Mouse (Mus musculus) T-cell, adult 2 months (primary cell): ENCODE measurements around the gene BC030867.

ENCODE experiments used
- DNase-seq: peaks from one replicate; pipeline ENCODE4 v3.0.0; 2022; ENCODE audit warnings: low spot score

Gene BC030867

GRCm38 (mm10) chr11:102290141-102290540 is 41.5 kb downstream of the BC030867 start:
- DNase-seq: no peak

GRCm38 (mm10) chr11:102291051-102291535 is 42.4 kb downstream of the BC030867 start:
- no peak for DNase-seq

- no peak for DNase-seq
Measured at GRCm38 (mm10) chr11:102293971-102294370, 45.3 kb downstream of the BC030867 start.

- DNase-seq: no peak
Measured at GRCm38 (mm10) chr11:102294416-102294815, 45.7 kb downstream of the BC030867 start.

- DNase-seq: peak; percentile 78
Measured at GRCm38 (mm10) chr11:102294887-102295597, 46.4 kb downstream of the BC030867 start.

- no peak for DNase-seq
Measured at GRCm38 (mm10) chr11:102295598-102296471, 47.2 kb downstream of the BC030867 start.

GRCm38 (mm10) chr11:102296491-102297472 is 48.1 kb downstream of the BC030867 start, which contains the start of gene Atxn7l3:
Atxn7l3 (minus strand) TSS chr11:102296631.
- peak; percentile 98 for DNase-seq

GRCm38 (mm10) chr11:102297577-102298556 is 49.2 kb downstream of the BC030867 start:
- peak; percentile 39 for DNase-seq

- DNase-seq: peak; percentile 68
Measured at GRCm38 (mm10) chr11:102299839-102300238, 51.2 kb downstream of the BC030867 start.

- no peak for DNase-seq
Measured at GRCm38 (mm10) chr11:102304141-102304540, 55.5 kb downstream of the BC030867 start.

- no peak for DNase-seq
Measured at GRCm38 (mm10) chr11:102305359-102305758, 56.7 kb downstream of the BC030867 start.

GRCm38 (mm10) chr11:102308104-102308503 is 59.4 kb downstream of the BC030867 start:
- no peak for DNase-seq

GRCm38 (mm10) chr11:102308979-102309378 is 60.3 kb downstream of the BC030867 start:
- peak; percentile 97 for DNase-seq

- DNase-seq: no peak
Measured at GRCm38 (mm10) chr11:102309821-102310617, 61.3 kb downstream of the BC030867 start.

GRCm38 (mm10) chr11:102310768-102311695 is 62.4 kb downstream of the BC030867 start:
- DNase-seq: no peak

GRCm38 (mm10) chr11:102311966-102312365 is 63.3 kb downstream of the BC030867 start:
- no peak for DNase-seq

- DNase-seq: no peak
Measured at GRCm38 (mm10) chr11:102312586-102312985, 63.9 kb downstream of the BC030867 start.

- DNase-seq: no peak
Measured at GRCm38 (mm10) chr11:102314321-102314720, 65.6 kb downstream of the BC030867 start.
